Mouse (Mus musculus): ENCODE data around the gene Lipo2.

DNA sequence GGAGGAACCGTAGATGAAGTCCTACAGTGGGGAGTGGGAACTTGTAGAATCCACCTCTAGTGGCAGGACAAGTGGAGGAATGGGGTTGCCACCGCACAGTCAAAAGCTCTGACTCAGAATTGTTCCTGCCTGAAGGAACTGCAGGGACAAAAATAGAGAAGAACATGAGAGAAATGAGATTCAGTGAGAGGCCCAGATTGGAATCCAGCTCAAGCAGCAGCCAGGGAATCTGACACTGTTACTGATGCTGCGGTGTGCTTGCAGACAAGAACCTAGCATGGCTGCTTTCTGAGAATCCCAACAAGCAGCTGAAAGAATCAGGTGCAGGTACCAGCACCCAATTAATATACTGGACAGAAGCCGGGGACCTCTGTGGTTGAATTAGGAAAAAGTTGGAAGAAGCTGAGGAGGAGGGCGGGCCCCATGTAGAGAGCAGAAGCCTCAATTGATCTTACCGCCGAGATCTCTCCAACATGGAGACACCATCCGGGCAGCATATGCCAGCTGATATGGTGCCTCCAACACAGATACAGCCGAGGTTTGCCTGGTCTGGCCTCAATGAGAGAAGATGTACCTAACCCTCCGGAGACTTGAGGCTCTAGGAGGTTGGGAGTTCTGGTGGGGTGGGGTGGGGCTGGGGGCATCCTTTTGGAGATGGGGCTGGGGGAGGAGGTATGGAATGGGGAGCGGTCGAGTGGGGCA lies 35.6 kb upstream of the Lipo2 start:
- TF ChIP-seq CTCF (IDR thresholded peaks at IDR 0.05; ENCODE audit: control insufficient read depth, insufficient read depth, insufficient replicate concordance, low read depth, low read length) (no peak), POLR2A (IDR thresholded peaks at IDR 0.05; ENCODE audit: control insufficient read depth, low read depth, low read length) (no peak)

All from testis, adult 2 months (tissue).